Mouse (Mus musculus): ENCODE measurements at regions not wholly inside any gene's neighbourhood (a gene's known extent, or its start where the extent isn't known, plus 50 kb on each side); places are given as distances from the start of the nearest gene placed in this dataset.

DNA sequence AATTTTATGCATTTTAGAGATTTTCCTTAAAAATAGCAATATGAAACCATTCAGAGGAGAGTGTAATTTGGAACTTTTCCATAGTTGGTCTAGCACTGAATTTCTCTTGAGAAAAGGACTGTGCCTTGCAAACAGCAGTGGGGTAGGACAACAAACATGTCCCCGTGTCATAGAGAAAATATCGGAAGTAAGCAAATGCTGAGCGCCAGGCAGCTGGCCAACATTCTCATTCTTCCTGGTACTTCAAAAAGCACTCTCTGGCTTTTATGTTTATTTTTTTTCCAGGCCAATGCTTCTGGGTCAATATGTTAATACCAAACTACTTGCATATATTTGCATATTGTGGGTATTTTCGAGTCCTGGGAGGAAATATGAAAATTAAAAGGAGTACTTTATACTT, 568.5 kb downstream of the Btbd3 start:
- TF ChIP-seq MYOD1 (IDR thresholded peaks at IDR 0.05; ENCODE audit: control insufficient read depth, insufficient read length, low read depth) = no peak
- no peak for TF ChIP-seq CTCF (IDR thresholded peaks at IDR 0.05; ENCODE audit: control insufficient read depth, insufficient read depth, insufficient read length)
- TF ChIP-seq USF1 (IDR thresholded peaks at IDR 0.05; ENCODE audit: low read depth) = no peak
- no peak for TF ChIP-seq MYOG (IDR thresholded peaks at IDR 0.05; ENCODE audit: control insufficient read depth, extremely low read depth, insufficient read length)
- TF ChIP-seq MAX (IDR thresholded peaks at IDR 0.05) = no peak
- no peak for TF ChIP-seq FOSL1 (IDR thresholded peaks at IDR 0.05; ENCODE audit: insufficient read depth, low read length, poor library complexity, severe bottlenecking)
- no peak for TF ChIP-seq CEBPB (IDR thresholded peaks at IDR 0.05; ENCODE audit: low read depth)
